Mouse (Mus musculus) kidney, adult 8-10 months (tissue): ENCODE measurements around the gene Zfp335.
A peak's percentile ranks its signal among the peaks of the same experiment; 100 is the strongest.

Experiments
- DNase-seq, 2 experiments: peaks; one replicate each; pipeline ENCODE4 v3.0.0; 2022

The Zfp335 gene

GRCm38 (mm10) chr2:164911086-164912048, at the start of gene Zfp335:
Zfp335 (minus strand) TSS chr2:164911757.
- DNase-seq = peak; percentile 89 to 92

DNA sequence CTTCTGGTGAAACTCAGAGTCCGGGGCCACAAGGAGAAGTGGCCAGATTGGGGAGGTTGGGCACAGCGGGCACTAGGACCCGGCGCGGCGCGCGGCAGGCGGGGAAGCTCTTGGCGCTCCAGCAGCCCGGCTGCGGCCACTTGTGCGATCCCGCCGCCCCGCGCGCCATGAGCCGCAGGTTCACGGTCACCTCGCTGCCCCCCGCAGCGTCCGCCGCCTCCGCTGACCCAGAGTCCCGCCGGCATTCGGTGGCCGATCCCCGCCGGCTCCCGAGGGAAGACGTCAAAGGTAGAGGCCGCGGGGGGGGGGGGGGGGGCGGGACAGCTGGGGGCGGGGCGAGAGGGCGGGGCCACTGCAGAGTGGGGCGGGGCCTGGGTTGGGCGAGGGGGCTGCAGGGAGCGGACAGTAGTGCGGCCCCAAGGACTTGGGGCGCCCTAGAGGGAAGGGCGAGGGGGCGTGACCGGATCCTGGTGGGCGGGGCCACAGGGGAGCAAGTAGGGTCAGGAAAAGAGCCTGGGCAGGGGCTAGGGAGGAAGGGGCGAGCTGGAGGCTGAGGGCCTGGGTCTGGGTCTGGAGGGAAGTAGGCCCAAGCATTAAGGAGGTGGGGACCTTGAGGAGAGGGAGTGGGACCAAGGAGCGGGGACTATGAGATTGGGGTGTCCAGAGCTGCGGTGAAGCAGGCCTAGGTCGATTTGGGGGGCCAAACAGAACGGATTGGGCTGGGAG, 49.3 kb upstream of the Zfp335 start, which contains the start of gene Slc12a5:
Gene Slc12a5, plus strand, starts transcription at position 87 of the 726 bp plus-strand sequence.
- DNase-seq = peak; percentile 23 to 53

DNA sequence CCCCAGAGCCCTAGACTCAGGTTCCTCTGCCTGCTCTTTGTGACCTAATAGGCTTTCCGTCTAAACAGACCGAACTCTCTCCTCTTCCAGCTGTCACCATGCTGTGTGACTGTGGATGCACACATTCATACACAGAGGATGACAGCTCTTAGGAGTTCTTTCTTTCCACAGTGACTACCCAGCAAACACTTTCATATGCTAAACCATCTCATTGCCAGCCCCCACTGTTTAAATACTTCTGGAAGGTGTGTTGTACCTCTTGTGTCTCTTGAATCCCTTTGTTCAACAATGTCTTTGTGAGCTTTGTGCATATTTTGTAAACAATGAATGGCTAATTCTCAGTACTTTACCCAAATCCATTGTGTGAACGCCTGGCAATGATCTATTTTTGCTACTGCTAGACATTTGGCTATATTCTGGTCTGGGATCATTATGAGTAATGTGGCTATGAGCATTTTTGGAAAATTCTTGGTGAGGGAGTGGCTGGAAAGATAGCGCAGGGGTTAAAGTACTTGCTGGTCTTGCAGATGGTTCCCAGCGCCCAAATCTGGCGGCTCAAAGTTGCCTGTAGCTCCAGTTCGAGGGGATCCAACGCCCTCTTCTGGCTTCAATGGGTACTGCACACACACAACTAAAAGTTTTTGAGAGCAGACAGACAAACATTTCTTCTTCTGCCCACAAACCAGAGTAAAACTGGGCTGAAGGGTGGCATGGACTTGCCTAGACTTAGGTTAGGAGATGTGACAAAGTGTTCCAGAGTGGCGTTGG, 46.2 kb upstream of the Zfp335 start:
- DNase-seq = no peak

GRCm38 (mm10) chr2:164956195-164956594, 44.6 kb upstream of the Zfp335 start:
- no peak for DNase-seq

GRCm38 (mm10) chr2:164955725-164956124, 44.2 kb upstream of the Zfp335 start:
- no peak for DNase-seq

DNA sequence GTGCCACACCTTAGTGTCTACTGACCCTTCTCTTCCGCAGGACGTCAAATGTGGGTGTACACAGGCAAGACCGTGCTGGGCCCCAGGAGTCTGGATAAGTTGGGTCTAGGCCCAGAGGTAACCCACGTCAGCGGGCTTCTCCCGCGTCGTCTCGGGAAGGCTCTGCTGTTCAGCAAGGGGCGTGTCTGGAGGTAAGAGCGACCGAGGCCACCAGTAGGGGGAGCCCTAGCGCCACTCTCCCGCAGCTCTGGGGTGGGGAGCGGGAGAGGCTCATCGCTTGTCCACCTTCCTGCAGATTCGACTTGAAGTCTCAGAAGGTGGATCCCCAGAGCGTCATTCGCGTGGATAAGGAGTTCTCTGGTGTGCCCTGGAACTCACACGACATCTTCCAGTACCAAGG, 41.7 kb upstream of the Zfp335 start:
- DNase-seq = peak; percentile 53 to 70

DNA sequence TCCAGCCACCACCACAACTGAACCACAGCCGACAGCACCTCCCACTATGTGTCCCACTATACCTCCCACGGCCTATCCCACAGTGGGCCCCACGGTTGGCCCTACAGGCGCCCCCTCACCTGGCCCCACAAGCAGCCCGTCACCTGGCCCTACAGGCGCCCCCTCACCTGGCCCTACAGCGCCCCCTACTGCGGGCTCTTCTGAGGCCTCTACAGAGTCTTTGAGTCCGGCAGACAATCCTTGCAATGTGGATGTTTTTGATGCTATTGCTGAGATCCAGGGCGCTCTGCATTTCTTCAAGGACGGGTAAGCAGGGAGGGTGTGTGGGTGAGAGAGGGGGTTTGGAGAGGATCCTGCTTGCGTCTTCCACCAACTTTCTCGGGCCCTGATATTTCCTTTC, 40.9 kb upstream of the Zfp335 start:
- DNase-seq = no peak

- no peak for DNase-seq
Observed at GRCm38 (mm10) chr2:164951745-164952144, 40.2 kb upstream of the Zfp335 start.

- no peak for DNase-seq
Observed at GRCm38 (mm10) chr2:164950501-164950900, 38.9 kb upstream of the Zfp335 start.

GRCm38 (mm10) chr2:164948962-164949361, 37.4 kb upstream of the Zfp335 start:
- no peak for DNase-seq

DNA sequence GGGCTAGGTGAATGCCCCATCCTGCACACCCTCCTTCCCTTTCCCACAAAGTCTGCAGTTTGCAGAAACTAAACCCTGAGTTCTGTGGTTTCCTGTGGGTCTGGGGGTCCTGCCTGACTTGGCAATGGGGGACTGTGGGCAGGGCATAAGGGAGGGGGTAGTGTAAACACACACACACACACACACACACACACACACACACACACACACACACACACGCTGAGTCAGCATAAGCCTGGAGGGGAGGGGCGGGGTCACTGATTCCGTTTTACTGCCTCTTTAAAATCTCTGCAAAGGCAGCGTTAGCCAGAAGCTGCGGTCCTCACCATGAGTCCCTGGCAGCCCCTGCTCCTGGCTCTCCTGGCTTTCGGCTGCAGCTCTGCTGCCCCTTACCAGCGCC, 36.4 kb upstream of the Zfp335 start:
- DNase-seq = no peak

- no peak for DNase-seq
Observed at GRCm38 (mm10) chr2:164947506-164947905, 35.9 kb upstream of the Zfp335 start.

DNA sequence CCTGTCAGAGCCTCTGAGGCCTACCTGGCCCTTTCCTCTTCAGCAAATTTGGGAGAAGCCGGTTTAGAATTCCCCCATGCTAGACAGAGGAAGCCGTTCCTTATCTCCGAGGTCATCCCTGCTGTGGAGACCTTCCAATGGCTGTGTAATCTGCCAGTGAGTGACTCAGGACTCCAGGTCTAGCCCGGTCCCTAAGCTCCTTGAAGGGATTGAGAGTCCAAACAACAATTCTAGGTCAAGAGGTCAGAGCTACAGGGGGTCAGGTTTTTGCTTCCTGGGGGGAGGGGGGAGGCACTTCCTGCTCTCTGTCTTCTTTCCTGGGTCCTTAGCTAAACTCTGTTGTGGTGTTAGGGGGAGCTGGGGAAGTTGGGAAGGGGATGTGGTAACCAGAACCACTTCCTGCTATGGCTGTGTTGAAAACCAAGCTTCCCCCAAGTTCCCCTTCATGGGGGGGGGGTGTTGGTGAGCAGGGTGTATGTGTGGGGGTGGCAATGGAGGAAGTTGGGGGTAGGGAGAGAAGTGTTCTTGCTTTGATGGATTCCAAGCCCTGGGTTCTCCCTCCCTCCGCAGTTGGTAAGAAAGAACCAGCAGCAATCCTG, 31.2 kb upstream of the Zfp335 start:
- no peak for DNase-seq

DNA sequence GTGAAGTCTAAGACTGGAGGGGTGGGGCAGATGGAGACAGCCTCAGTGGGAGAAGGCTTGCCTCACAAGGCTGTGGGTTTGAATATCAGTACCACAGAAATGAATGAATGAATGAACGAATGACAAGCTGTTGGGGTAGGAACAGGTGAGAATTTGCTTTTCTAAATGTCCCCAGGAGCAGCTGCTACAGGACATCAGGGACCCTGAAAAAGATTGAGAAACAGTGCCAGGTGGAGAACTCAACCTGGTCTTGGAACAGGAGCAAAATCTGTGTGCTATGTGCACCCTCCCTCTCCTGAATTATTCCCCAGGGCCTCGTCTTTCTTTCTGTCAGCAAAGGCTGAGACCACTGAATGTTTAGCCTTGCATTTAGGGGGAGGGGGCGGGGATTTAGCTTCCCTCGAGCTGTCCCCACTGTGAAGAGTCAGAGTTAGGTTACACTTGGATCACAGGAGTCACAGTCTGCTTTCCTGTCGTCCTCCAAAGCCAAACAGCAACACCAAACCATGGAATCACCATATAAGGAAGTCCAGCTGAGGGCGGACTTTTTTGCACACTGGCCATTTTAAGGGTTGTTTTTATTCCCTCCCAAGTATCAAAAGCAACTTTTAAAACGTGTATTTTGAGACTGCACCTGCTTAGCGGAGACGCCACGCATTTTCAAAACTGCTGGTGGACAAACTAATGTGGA, 28.7 kb upstream of the Zfp335 start, which contains the start of gene Mmp9:
Gene Mmp9, plus strand, starts transcription at position 641 of the 691 bp plus-strand sequence.
- DNase-seq = no peak

DNA sequence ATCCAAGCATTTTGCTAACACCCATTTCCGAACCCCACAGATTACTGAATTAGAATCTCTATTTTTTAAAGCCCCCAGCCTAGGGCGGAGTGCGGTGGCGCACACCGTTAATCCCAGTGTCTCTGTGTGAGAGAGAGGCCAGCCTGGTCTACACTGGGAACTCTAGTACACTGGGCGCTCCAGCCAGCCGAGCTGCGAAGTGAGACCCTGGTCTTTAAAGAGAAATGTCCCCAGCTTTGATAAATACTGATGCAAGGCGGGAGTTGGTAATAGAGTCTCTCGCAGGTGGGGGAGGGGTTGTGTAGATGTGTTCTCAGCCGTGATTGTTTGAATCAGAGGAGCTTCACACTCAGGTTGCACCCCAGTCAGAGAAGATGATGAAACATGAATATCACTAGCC, 27.5 kb upstream of the Zfp335 start:
- no peak for DNase-seq

DNA sequence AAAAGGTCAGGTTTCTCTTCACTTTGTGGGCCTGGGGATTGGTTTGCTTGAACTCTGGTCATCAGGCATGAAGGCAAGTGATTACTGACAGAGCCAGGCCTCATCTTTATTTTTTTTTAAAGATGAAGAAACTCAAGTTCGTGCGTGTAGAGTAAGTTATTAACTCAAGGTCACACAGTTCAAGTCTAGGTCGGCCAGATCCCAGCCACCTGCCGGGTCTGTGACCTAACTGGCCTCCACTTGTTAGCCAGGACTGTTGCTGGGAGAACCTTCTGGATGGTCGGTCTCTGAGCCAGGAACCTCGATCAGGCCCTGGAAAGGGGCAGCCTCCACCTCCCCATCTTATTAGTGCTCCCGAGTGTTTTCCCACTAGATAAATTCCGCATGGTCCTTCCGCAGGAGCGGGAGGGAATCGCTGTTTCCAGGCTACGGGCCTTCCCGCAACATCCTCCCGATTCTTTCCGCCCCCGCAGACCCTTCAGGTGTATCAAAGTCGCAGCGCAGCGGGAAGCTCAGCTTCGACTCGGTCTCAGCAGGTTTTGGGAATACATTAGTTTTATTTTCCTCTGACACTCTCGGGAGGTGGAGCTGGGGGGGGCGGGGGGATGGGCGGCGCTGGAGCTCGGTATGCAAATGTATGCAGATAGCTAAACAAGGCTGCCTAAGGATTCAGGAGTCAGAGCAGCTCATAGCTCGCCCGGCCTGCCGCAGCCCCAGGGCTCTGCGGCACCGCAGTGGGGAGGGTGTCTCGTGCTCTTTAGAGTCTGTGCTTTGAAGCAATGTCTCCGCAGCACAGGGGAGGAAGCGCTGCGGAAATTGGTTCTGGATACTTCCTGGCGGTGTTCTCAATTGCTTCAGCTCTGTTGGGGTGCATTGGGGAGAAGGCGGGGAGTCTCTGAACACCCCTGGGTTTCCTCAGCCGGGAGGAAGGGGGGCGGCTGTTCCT, 26.9 kb upstream of the Zfp335 start:
- peak; percentile 42 to 52 for DNase-seq

- DNase-seq = no peak
Observed at GRCm38 (mm10) chr2:164935991-164936390, 24.4 kb upstream of the Zfp335 start.

- DNase-seq = no peak
Observed at GRCm38 (mm10) chr2:164933534-164933933, 22.0 kb upstream of the Zfp335 start.

GRCm38 (mm10) chr2:164930706-164931581, 19.4 kb upstream of the Zfp335 start:
- DNase-seq = no peak
